Mouse (Mus musculus): ENCODE data around the gene Olfr1150-ps1.

Olfr1150-ps1 gene

GRCm38 (mm10) chr2:87843693-87844092 lies at the start of gene Olfr1150-ps1:
Gene Olfr1150-ps1 (plus strand): TSS chr2:87843993.
- no peak for DNase-seq (ENCODE audit: extremely low read depth, insufficient read length, low spot score)

GRCm38 (mm10) chr2:87800292-87800691 lies 43.5 kb upstream of the Olfr1150-ps1 start, which contains the start of gene Olfr1143:
Gene Olfr1143 (plus strand): TSS chr2:87800592.
- no peak for DNase-seq (ENCODE audit: extremely low read depth, insufficient read length, low spot score)

DNA sequence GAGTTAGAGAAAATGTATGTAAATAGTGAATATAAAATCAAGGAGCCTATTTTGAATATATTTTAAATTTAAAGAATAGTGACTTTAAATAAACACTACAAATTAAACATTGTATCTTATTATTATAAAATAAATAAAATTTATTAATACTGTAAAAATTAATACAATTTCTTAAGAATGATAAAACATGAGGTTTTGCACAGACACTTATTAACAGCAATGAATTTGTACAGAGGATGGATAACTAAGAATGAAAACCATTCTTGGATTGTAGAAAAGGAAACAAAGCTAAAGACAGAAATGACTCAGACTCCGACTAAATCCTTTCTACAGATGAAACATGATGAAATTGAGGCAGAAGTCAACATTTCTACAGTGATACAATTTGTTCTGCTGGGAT lies 34.3 kb upstream of the Olfr1150-ps1 start, which contains the start of gene Olfr1145:
Olfr1145 (plus strand) TSS at position 301 of the 400 bp plus-strand sequence.
- DNase-seq (ENCODE audit: extremely low read depth, insufficient read length, low spot score) = no peak

GRCm38 (mm10) chr2:87830233-87830632 lies 13.6 kb upstream of the Olfr1150-ps1 start, which contains the start of gene Olfr1148:
Gene Olfr1148 (plus strand): TSS chr2:87830533.
- DNase-seq (ENCODE audit: extremely low read depth, insufficient read length, low spot score) = no peak

DNA sequence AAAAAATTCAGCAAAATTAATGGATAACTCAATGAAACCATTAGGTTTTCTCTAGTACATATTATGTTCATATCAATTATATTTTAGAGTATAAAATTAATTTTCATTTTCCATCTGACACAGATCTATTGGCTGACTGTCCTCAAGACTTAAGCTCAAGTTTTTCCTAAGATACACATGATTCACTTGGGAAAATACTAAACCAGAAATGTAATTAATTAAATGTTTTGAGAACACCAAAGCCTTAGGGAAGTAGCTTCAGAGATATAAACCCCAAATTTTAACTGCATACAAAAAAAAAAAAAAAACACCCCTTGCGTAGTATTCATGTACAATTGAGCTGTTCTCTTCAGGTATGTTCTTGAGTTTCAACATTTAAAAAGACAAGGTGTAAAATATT lies 11.8 kb downstream of the Olfr1150-ps1 start, which contains the start of gene Olfr1151:
Olfr1151 (plus strand) TSS at position 301 of the 400 bp plus-strand sequence.
- DNase-seq (ENCODE audit: extremely low read depth, insufficient read length, low spot score) = no peak

DNA sequence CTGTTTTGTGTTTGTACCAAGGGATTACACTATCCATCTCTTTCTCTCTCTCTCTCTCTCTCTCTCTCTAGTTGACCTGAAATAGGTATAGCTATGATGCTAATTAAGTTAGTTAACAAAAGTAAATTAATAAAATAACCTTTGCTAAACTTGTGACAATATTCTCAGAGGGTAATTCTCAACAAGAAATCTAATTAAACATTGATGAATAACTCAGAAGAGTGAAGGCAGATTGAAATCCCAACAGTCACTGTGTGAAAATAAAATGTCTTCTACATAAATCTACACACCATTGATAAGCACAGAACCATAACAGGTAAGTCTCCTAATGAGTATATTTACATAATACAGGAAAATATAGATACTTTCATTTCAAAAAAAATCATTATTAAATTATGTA lies 22.4 kb downstream of the Olfr1150-ps1 start, which contains the start of gene Olfr1152:
Olfr1152 (plus strand) TSS at position 301 of the 400 bp plus-strand sequence.
- DNase-seq (ENCODE audit: extremely low read depth, insufficient read length, low spot score) = no peak

DNA sequence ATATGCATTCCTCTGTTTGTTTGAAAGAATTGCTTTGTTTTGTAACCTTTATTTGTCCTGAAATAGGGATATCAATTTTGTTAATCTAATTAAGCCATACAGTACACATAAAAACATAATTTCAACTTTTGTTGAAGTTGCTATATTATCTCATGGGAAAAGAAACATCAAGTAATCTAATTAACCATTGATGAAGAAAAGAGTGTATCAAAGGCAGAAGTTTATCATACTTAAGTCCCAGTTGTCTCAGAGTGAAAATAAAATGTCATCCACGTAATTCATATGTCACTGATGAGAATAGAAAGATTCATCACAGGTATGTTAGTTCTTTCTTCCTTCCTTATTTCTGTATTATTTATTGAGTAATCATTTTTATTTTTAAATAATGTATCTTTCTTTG lies 50.9 kb downstream of the Olfr1150-ps1 start, which contains the start of gene Olfr1153:
Olfr1153 (plus strand) TSS at position 301 of the 400 bp plus-strand sequence.
- no peak for DNase-seq (ENCODE audit: extremely low read depth, insufficient read length, low spot score)

Measured in 3134 (cell line).